Mouse (Mus musculus): ENCODE data around the gene Eva1b. TPM values are rescaled to one million over a fixed set of nuclear protein-coding genes. Genes with fewer than 3 reads are reported as not detected.

The Eva1b gene
- polyA plus RNA-seq, 1 experiment from 2014 or later = 70.2 TPM

DNA sequence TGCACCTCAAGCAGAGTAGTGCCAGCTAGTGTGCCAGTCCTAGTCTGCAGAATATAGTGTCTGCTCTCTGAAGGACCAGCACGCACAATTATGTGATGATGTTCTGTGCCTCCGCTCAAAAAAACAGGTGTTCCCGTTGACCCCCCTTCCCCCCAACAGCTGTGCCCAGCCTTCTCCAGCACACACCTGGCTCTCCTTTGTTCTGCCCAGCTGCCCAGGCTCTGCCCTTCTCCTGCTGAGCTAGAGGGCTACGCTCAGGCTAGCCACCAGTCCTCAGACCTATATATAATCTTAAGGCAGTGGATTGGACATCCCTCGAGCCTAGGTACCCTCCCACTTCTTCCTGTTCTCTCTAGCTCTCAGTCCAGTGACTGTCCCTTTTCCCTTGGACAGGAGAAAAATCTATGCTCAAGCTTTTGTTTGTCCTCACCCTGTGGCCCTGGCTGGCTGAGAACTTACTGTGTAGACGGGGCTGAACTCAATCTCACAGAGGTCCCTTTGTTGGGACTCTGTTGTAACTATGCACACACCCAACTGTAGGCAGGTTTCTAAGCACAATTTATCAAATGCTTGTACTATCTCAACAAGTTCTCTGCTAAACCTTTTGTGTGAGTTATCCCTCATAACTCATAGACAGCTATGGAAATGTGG lies 31.5 kb upstream of the Eva1b start:
- no peaks in the 10 kb centered on the region for H3K27me3 ChIP-seq (ENCODE audit: control insufficient read depth, insufficient read depth, low read length)
- H3K27ac ChIP-seq (ENCODE audit: low read length) = peak overlapping the region; percentile 27; the same call in 1 of the 2 replicates
- no peaks in the 10 kb centered on the region; the same call in 1 of the 2 replicates for H3K36me3 ChIP-seq (ENCODE audit: control insufficient read depth, insufficient read depth, low read length)
- H3K4me1 ChIP-seq (ENCODE audit: control insufficient read depth, insufficient read depth, low read length) = peaks cover 14% of the 10 kb centered on the region
- ATAC-seq (ENCODE audit: insufficient number of reproducible peaks, insufficient read depth, low FRiP score, low read depth) = peak; percentile 56
- no peaks in the 10 kb centered on the region for H3K9me3 ChIP-seq (ENCODE audit: control insufficient read depth, low read depth, low read length)
- H3K9ac ChIP-seq (replicated peaks; ENCODE audit: low read depth, low read length) = no peak overlapping the region
- no peak overlapping the region for H3K4me3 ChIP-seq (ENCODE audit: low read depth, low read length)
- 59% methylated on average over 6 of the region's 6 CpGs for WGBS
- H3K4me2 ChIP-seq (replicated peaks; ENCODE audit: low read depth, low read length) = no peak overlapping the region

GRCm38 (mm10) chr4:126117116-126117515 lies 30.4 kb upstream of the Eva1b start:
- no peak overlapping the region for H3K4me3 ChIP-seq (ENCODE audit: low read depth, low read length)
- peaks cover 10% of the 10 kb centered on the region; the same call in 1 of the 2 replicates for H3K4me1 ChIP-seq (ENCODE audit: control insufficient read depth, insufficient read depth, low read length)
- H3K9ac ChIP-seq (replicated peaks; ENCODE audit: low read depth, low read length) = no peak overlapping the region
- no peaks in the 10 kb centered on the region for H3K27me3 ChIP-seq (ENCODE audit: control insufficient read depth, insufficient read depth, low read length)
- WGBS = 77% methylated on average over 8 of the region's 8 CpGs
- ATAC-seq (ENCODE audit: insufficient number of reproducible peaks, insufficient read depth, low FRiP score, low read depth) = no peak
- no peak overlapping the region for H3K27ac ChIP-seq (ENCODE audit: low read length)
- no peaks in the 10 kb centered on the region for H3K9me3 ChIP-seq (ENCODE audit: control insufficient read depth, low read depth, low read length)
- H3K36me3 ChIP-seq (ENCODE audit: control insufficient read depth, insufficient read depth, low read length) = no peaks in the 10 kb centered on the region; the same call in 1 of the 2 replicates
- H3K4me2 ChIP-seq (replicated peaks; ENCODE audit: low read depth, low read length) = no peak overlapping the region

- H3K4me1 ChIP-seq (ENCODE audit: control insufficient read depth, insufficient read depth, low read length) = peaks cover 10% of the 10 kb centered on the region; the same call in 1 of the 2 replicates
These were observed 28.9 kb upstream of the Eva1b start for GRCm38 (mm10) chr4:126118651-126119050.

DNA sequence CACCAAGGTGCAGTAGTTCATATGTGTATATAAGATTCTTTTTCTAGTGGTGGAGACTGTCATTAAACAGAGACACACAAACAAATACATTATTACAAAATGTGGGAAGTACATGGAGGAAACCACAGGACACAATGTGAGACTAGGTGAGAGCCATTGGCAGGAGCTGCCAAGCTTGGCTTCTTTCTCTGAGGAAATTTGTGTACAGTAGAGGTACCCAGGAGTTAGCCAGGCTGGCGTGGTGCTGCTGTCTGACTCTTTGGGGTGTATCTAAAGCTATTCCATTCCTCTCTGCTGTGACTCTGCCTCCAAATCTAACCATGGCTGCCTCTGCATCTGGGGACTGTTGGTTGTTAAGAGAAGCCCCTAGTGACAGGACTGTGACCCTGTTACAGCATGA lies 28.5 kb upstream of the Eva1b start:
- H3K36me3 ChIP-seq (ENCODE audit: control insufficient read depth, insufficient read depth, low read length) = no peaks in the 10 kb centered on the region; the same call in 1 of the 2 replicates
- peaks cover 7% of the 10 kb centered on the region; the same call in 1 of the 2 replicates for H3K4me1 ChIP-seq (ENCODE audit: control insufficient read depth, insufficient read depth, low read length)
- no peaks in the 10 kb centered on the region for H3K9me3 ChIP-seq (ENCODE audit: control insufficient read depth, low read depth, low read length)
- H3K27ac ChIP-seq (ENCODE audit: low read length) = no peak overlapping the region
- ATAC-seq (ENCODE audit: insufficient number of reproducible peaks, insufficient read depth, low FRiP score, low read depth) = no peak
- no peak overlapping the region for H3K4me3 ChIP-seq (ENCODE audit: low read depth, low read length)
- 81% methylated on average over 1 of the region's 1 CpGs for WGBS
- H3K27me3 ChIP-seq (ENCODE audit: control insufficient read depth, insufficient read depth, low read length) = no peaks in the 10 kb centered on the region
- no peak overlapping the region for H3K4me2 ChIP-seq (replicated peaks; ENCODE audit: low read depth, low read length)
- H3K9ac ChIP-seq (replicated peaks; ENCODE audit: low read depth, low read length) = no peak overlapping the region

More at GRCm38 (mm10) chr4:126118651-126119050, 28.9 kb upstream of the Eva1b start:
- Histone ChIP-seq H3K27ac (ENCODE audit: low read length) (no peak overlapping the region), H3K4me2 (replicated peaks; ENCODE audit: low read depth, low read length) (no peak overlapping the region), H3K27me3 (ENCODE audit: control insufficient read depth, insufficient read depth, low read length) (no peaks in the 10 kb centered on the region), H3K9ac (replicated peaks; ENCODE audit: low read depth, low read length) (no peak overlapping the region), H3K9me3 (ENCODE audit: control insufficient read depth, low read depth, low read length) (no peaks in the 10 kb centered on the region), H3K4me3 (ENCODE audit: low read depth, low read length) (no peak overlapping the region), H3K36me3 (ENCODE audit: control insufficient read depth, insufficient read depth, low read length) (no peaks in the 10 kb centered on the region; the same call in 1 of the 2 replicates)
- 85% methylated on average over 4 of the region's 4 CpGs for WGBS
- ATAC-seq (ENCODE audit: insufficient number of reproducible peaks, insufficient read depth, low FRiP score, low read depth) = no peak

DNA sequence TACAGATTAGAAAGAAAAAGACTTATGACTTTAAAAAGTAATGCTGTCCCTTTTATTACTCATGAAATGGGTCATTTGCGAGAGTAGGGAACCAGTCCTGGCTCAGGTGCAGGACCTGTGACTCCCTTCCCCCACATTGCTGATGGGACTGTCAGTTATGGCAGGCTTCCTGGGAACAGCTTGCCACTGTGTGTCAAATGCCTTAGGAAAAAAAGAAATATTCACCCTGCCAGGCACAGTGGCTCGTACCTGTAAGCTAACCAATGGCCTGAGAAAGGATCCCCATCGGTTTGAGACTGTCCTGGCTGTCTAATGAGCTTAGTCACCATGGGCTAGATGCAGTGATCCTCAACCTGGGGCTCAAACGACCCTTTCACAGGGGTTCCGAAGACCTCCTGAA lies 27.5 kb upstream of the Eva1b start:
- Histone ChIP-seq H3K9me3 (ENCODE audit: control insufficient read depth, low read depth, low read length) (no peaks in the 10 kb centered on the region), H3K4me2 (replicated peaks; ENCODE audit: low read depth, low read length) (no peak overlapping the region), H3K9ac (replicated peaks; ENCODE audit: low read depth, low read length) (no peak overlapping the region), H3K36me3 (ENCODE audit: control insufficient read depth, insufficient read depth, low read length) (peaks cover 7% of the 10 kb centered on the region), H3K27ac (ENCODE audit: low read length) (no peak overlapping the region), H3K27me3 (ENCODE audit: control insufficient read depth, insufficient read depth, low read length) (no peaks in the 10 kb centered on the region), H3K4me3 (ENCODE audit: low read depth, low read length) (no peak overlapping the region), H3K4me1 (ENCODE audit: control insufficient read depth, insufficient read depth, low read length) (peaks cover 7% of the 10 kb centered on the region; the same call in 1 of the 2 replicates)
- no peak for ATAC-seq (ENCODE audit: insufficient number of reproducible peaks, insufficient read depth, low FRiP score, low read depth)
- 89% methylated on average over 5 of the region's 5 CpGs for WGBS

GRCm38 (mm10) chr4:126120506-126120905 lies 27.0 kb upstream of the Eva1b start:
- no peak overlapping the region for H3K27ac ChIP-seq (ENCODE audit: low read length)
- no peaks in the 10 kb centered on the region for H3K9me3 ChIP-seq (ENCODE audit: control insufficient read depth, low read depth, low read length)
- peaks cover 6% of the 10 kb centered on the region; the same call in 1 of the 2 replicates for H3K4me1 ChIP-seq (ENCODE audit: control insufficient read depth, insufficient read depth, low read length)
- peaks cover 10% of the 10 kb centered on the region for H3K36me3 ChIP-seq (ENCODE audit: control insufficient read depth, insufficient read depth, low read length)
- WGBS = 97% methylated on average over 2 of the region's 2 CpGs
- ATAC-seq (ENCODE audit: insufficient number of reproducible peaks, insufficient read depth, low FRiP score, low read depth) = no peak
- H3K9ac ChIP-seq (replicated peaks; ENCODE audit: low read depth, low read length) = no peak overlapping the region
- no peak overlapping the region for H3K4me2 ChIP-seq (replicated peaks; ENCODE audit: low read depth, low read length)
- H3K4me3 ChIP-seq (ENCODE audit: low read depth, low read length) = no peak overlapping the region
- no peaks in the 10 kb centered on the region for H3K27me3 ChIP-seq (ENCODE audit: control insufficient read depth, insufficient read depth, low read length)

DNA sequence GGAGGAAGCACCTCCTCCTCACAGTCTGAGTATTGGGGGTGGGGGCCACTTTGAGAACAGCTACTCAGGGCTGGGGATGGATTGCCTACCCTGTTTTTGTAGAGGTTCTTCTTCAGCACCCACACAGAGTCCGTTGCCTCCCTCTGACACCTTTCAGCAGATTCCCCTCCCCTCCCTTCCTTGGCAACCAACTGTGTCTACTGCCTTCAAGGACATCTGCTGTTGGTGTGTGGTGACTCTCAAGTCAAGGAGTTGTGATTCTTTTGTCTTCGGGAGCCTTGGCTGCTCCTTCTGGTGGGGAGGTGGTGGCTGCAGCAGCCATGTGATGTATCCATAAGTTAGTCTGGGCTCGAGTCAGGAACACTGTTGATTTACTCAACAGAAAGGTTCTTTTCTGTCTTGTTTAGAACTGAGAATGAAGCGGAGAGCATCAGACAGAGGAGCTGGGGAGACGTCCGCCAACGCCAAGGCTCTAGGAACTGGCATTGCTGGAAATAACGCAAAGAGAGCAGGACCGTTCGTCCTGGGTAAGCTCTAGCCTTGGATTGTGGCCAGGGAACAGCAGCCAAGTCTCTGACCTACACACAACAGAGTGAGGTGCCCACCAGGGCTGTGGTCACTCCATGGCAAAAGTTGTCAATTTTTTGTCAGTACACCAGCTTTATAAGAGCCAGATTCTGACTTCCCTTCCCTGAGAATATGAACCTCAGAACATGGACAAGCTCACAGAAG lies 24.1 kb upstream of the Eva1b start:
- Histone ChIP-seq H3K27ac (ENCODE audit: low read length) (no peak overlapping the region), H3K9me3 (ENCODE audit: control insufficient read depth, low read depth, low read length) (no peaks in the 10 kb centered on the region), H3K4me1 (ENCODE audit: control insufficient read depth, insufficient read depth, low read length) (no peaks in the 10 kb centered on the region), H3K9ac (replicated peaks; ENCODE audit: low read depth, low read length) (no peak overlapping the region), H3K36me3 (ENCODE audit: control insufficient read depth, insufficient read depth, low read length) (peaks cover 20% of the 10 kb centered on the region), H3K27me3 (ENCODE audit: control insufficient read depth, insufficient read depth, low read length) (no peaks in the 10 kb centered on the region), H3K4me2 (replicated peaks; ENCODE audit: low read depth, low read length) (no peak overlapping the region), H3K4me3 (ENCODE audit: low read depth, low read length) (no peak overlapping the region)
- no peak for ATAC-seq (ENCODE audit: insufficient number of reproducible peaks, insufficient read depth, low FRiP score, low read depth)
- WGBS = 82% methylated on average over 10 of the region's 10 CpGs

DNA sequence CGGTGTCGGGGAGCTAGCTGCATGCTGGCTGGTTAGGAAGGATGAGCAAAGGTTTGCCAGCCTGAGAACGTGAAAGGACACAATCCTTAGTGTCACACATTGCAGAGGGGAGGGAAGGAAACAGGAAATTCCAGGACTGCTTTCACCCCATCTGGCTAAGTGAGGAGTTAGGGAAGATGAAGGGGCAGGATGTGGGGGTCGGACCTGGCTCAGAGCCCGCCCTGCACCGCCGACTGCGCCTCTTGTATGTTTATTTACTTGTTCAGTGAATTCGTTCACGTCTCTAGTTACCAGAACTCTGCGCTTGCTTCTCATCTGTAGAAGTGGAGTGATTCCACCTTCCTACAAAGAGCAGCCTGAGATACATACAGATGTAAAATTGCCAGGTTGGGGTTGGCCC lies 17.0 kb upstream of the Eva1b start:
- Histone ChIP-seq H3K27ac (ENCODE audit: low read length) (peak overlapping the region; percentile 87), H3K27me3 (ENCODE audit: control insufficient read depth, insufficient read depth, low read length) (no peaks in the 10 kb centered on the region), H3K9me3 (ENCODE audit: control insufficient read depth, low read depth, low read length) (no peaks in the 10 kb centered on the region), H3K4me1 (ENCODE audit: control insufficient read depth, insufficient read depth, low read length) (peaks cover 32% of the 10 kb centered on the region), H3K4me3 (ENCODE audit: low read depth, low read length) (no peak overlapping the region), H3K9ac (replicated peaks; ENCODE audit: low read depth, low read length) (no peak overlapping the region), H3K4me2 (replicated peaks; ENCODE audit: low read depth, low read length) (0 out of 2 replicates have a peak overlapping the region, but pooled peaks have one; percentile 8), H3K36me3 (ENCODE audit: control insufficient read depth, insufficient read depth, low read length) (peaks cover 30% of the 10 kb centered on the region)
- WGBS = 26% methylated on average over 11 of the region's 11 CpGs
- peak; percentile 47; the same call in 1 of the 2 replicates for ATAC-seq (ENCODE audit: insufficient number of reproducible peaks, insufficient read depth, low FRiP score, low read depth)
